Mouse (Mus musculus) MEL (cell line): ENCODE data around the gene Fam169b. TPM values are rescaled to one million over a fixed set of nuclear protein-coding genes. Genes with fewer than 3 reads are reported as not detected.

Source experiments
- DNase-seq: peaks from one replicate; pipeline ENCODE4 v3.0.0; 2011; ENCODE audit warnings: low read depth, low spot score
- H3K27ac ChIP-seq: 2 replicates; pipeline ENCODE4 v1.5.1; 2012; ENCODE audit warnings: low read depth, mild to moderate bottlenecking, control low read depth, low read length, moderate library complexity; ENCODE audit not compliant: control insufficient read depth
- H3K27me3 ChIP-seq, 2 experiments: fragments of 150-350 bp in 1 of 2; sonication (generic) in 1 of 2; 2 replicates each; pipeline ENCODE4 v1.6.1; 2012; ENCODE audit warnings: low read length in 2 of 2, mild to moderate bottlenecking in 2 of 2, improper control_type of control experiment in 1 of 2, moderate library complexity in 1 of 2; ENCODE audit not compliant: insufficient read depth in 2 of 2, control insufficient read depth in 1 of 2
- H3K36me3 ChIP-seq, 2 experiments: 2 replicates each; pipeline ENCODE4 v1.6.1; 2012 to 2014; ENCODE audit warnings: low read length in 2 of 2, improper control_type of control experiment in 1 of 2, inconsistent platforms in 1 of 2, mild to moderate bottlenecking in 1 of 2; ENCODE audit not compliant: insufficient read depth in 2 of 2, control insufficient read depth in 1 of 2
- H3K4me1 ChIP-seq, 2 experiments: fragments of 150-350 bp in 1 of 2; sonication (generic) in 1 of 2; 2 replicates each; pipeline ENCODE4 v1.6.1; 2012; ENCODE audit warnings: low read length in 2 of 2, improper control_type of control experiment in 1 of 2, mild to moderate bottlenecking in 1 of 2; ENCODE audit not compliant: insufficient read depth in 2 of 2, control insufficient read depth in 1 of 2
- H3K4me3 ChIP-seq, 2 experiments: fragments of 150-350 bp in 1 of 2; sonication (generic) in 1 of 2; 2 replicates each; pipeline ENCODE4 v1.5.1; 2012; ENCODE audit warnings: low read depth in 2 of 2, low read length in 2 of 2, mild to moderate bottlenecking in 2 of 2, moderate library complexity in 2 of 2, control low read depth in 1 of 2, improper control_type of control experiment in 1 of 2; ENCODE audit not compliant: control insufficient read depth in 1 of 2, insufficient read depth in 1 of 2
- H3K79me2 ChIP-seq: 2 replicates; pipeline ENCODE4 v1.6.1; 2012; ENCODE audit warnings: mild to moderate bottlenecking, low read length, moderate library complexity; ENCODE audit not compliant: control insufficient read depth, poor library complexity, insufficient read depth
- H3K9ac ChIP-seq: 2 replicates; pipeline ENCODE4 v1.6.1; 2012; ENCODE audit warnings: low read depth, mild to moderate bottlenecking, control low read depth, low read length, moderate library complexity; ENCODE audit not compliant: control insufficient read depth, poor library complexity, severe bottlenecking
- H3K9me3 ChIP-seq: fragments of 150-350 bp; sonication (generic); replicated peaks from 2 replicates; pipeline ENCODE4 v1.6.1; 2012; ENCODE audit warnings: mild to moderate bottlenecking, low read length, improper control_type of control experiment, moderate library complexity; ENCODE audit not compliant: insufficient read depth
- BHLHE40 ChIP-seq: IDR thresholded peaks from 2 replicates; pipeline ENCODE4 v1.6.1; 2012; ENCODE audit warnings: low read depth, mild to moderate bottlenecking, inconsistent platforms, low read length, improper control_type of control experiment, borderline replicate concordance
- CHD2 ChIP-seq: IDR thresholded peaks from 2 replicates; pipeline ENCODE4 v1.6.1; 2011; ENCODE audit warnings: low read length, improper control_type of control experiment
- EP300 ChIP-seq, 2 experiments: IDR thresholded peaks; 2 replicates each; pipeline ENCODE4 v1.6.1; 2011; ENCODE audit warnings: improper control_type of control experiment in 2 of 2, low read length in 2 of 2, low read depth in 1 of 2, mild to moderate bottlenecking in 1 of 2
- HCFC1 ChIP-seq: IDR thresholded peaks from 2 replicates; pipeline ENCODE4 v1.6.1; 2012; ENCODE audit warnings: low read depth, mild to moderate bottlenecking, inconsistent platforms, low read length, improper control_type of control experiment, moderate library complexity
- JUND ChIP-seq: IDR thresholded peaks from 2 replicates; pipeline ENCODE4 v1.6.1; 2011; ENCODE audit warnings: low read depth, mild to moderate bottlenecking, improper control_type of control experiment, low read length
- KAT2A ChIP-seq: conservative IDR thresholded peaks from 2 replicates; pipeline ENCODE4 v1.6.1; 2012; ENCODE audit warnings: low read depth, low read length, improper control_type of control experiment, inconsistent platforms
- MAX ChIP-seq: IDR thresholded peaks from 2 replicates; pipeline ENCODE4 v1.6.1; 2011; ENCODE audit warnings: low read length, improper control_type of control experiment
- MXI1 ChIP-seq: IDR thresholded peaks from 2 replicates; pipeline ENCODE4 v1.6.1; 2011; ENCODE audit warnings: mild to moderate bottlenecking, low read depth, low read length, improper control_type of control experiment
- MYC ChIP-seq: IDR thresholded peaks from 2 replicates; pipeline ENCODE4 v1.6.1; 2011; ENCODE audit warnings: low read depth, mild to moderate bottlenecking, low read length, improper control_type of control experiment, moderate library complexity
- NELFE ChIP-seq: IDR thresholded peaks from 2 replicates; pipeline ENCODE4 v1.6.1; 2011; ENCODE audit warnings: low read depth, low read length, improper control_type of control experiment
- RCOR1 ChIP-seq: IDR thresholded peaks from 2 replicates; pipeline ENCODE4 v1.6.1; 2012; ENCODE audit warnings: low read depth, mild to moderate bottlenecking, inconsistent platforms, low read length, improper control_type of control experiment
- TBP ChIP-seq: IDR thresholded peaks from 2 replicates; pipeline ENCODE4 v1.8.0; 2011; ENCODE audit warnings: low read depth, low read length, improper control_type of control experiment
- USF2 ChIP-seq, 2 experiments: IDR thresholded peaks; 2 replicates each; pipeline ENCODE4 v1.6.1; 2011 to 2012; ENCODE audit warnings: improper control_type of control experiment in 2 of 2, low read length in 2 of 2, borderline replicate concordance in 1 of 2, inconsistent platforms in 1 of 2, low read depth in 1 of 2, mild to moderate bottlenecking in 1 of 2; ENCODE audit not compliant: insufficient read depth in 1 of 2
- ZC3H11A ChIP-seq: IDR thresholded peaks from 2 replicates; pipeline ENCODE4 v1.6.1; 2012; ENCODE audit warnings: low read depth, mild to moderate bottlenecking, inconsistent platforms, low read length, improper control_type of control experiment
- ZKSCAN1 ChIP-seq: IDR thresholded peaks from 2 replicates; pipeline ENCODE4 v1.6.1; 2012; ENCODE audit warnings: low read depth, mild to moderate bottlenecking, inconsistent platforms, low read length, improper control_type of control experiment, moderate library complexity
- ZNF384 ChIP-seq: IDR thresholded peaks from 2 replicates; pipeline ENCODE4 v1.6.1; 2012; ENCODE audit warnings: low read depth, mild to moderate bottlenecking, inconsistent platforms, low read length, improper control_type of control experiment
- polyA plus RNA-seq, 2 experiments: library from polyadenylated mRNA; stranded (reverse) in 1 of 2; unstranded in 1 of 2; fragments of >175 nt in 1 of 2; fragments of >200 nt in 1 of 2; gene quantifications; 2 replicates each; pipeline versions ENCODE4 v1.2.1 to v1.2.4; 2012; ENCODE audit warnings: low replicate concordance in 2 of 2, low read depth in 1 of 2; ENCODE audit not compliant: insufficient read length in 2 of 2, insufficient read depth in 1 of 2, missing spikeins in 1 of 2
- total RNA-seq: library from RNA; depleted of rRNA; stranded (reverse); fragments of 300-350 nt; gene quantifications from 2 replicates; pipeline ENCODE4 v1.2.3, GENCODE M21; 2012

The Fam169b gene
- total and polyA plus RNA-seq, 3 experiments = not detected

DNA sequence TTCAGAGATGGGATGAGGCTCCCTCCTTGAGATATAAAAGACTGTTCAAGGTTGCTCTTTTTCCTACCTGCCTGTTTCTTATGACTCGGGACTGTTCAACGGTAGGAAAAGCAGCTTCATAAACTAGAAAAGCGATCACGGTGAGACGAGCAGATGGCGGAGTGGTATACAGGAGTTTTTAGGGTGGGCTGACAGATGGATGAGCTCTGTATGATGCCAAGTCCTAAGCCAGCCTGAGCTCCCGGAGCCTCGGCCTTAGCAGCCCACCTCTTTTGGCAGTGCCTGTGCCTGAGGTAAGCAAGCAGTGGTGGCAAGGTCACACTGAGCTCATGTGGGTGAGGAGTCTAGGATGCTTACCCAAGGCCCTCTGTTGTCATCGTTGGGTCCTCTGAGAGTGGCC is 42.8 kb upstream of the Fam169b start:
- no peak for TF ChIP-seq EP300 (IDR thresholded peaks at IDR 0.05; ENCODE audit: low read depth in 1 of 2, low read length in 2 of 2)
- no peak for TF ChIP-seq MXI1
- no peak for TF ChIP-seq HCFC1
- TF ChIP-seq JUND = no peak
- H3K4me3 ChIP-seq = no peak overlapping the region
- no peak for DNase-seq
- H3K36me3 ChIP-seq = peaks cover 0 to 13% of the 10 kb centered on the region in 2 experiments; a peak in 3 of 4 replicates
- H3K27me3 ChIP-seq = no peaks in the 10 kb centered on the region
- no peaks in the 10 kb centered on the region for H3K9me3 ChIP-seq
- H3K27ac ChIP-seq = no peak overlapping the region
- H3K9ac ChIP-seq = no peak overlapping the region
- peaks cover 2 to 14% of the 10 kb centered on the region in 2 experiments; a peak in 2 of 4 replicates for H3K4me1 ChIP-seq
- H3K79me2 ChIP-seq = no peaks in the 10 kb centered on the region

DNA sequence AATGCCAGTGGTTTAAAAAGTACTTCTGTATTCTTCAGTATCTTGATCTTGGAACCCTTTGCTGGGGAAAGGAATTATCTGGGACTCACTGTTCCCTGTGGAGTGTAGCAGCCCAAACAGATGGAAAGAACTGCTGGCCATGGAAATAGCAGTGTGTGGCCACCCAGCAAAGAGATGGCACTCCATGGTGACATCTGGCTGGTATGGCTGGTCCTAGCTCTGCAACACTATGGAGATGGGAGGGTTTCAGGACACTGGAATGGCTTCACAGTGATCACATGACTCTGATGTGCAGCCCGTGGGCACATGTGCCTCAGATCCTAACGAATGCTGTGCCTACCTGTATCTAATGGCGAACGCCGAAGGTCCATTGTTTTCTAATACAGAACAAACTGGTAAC is 41.1 kb upstream of the Fam169b start:
- Histone ChIP-seq H3K79me2 (no peaks in the 10 kb centered on the region), H3K36me3 (peaks cover 0 to 4% of the 10 kb centered on the region in 2 experiments; a peak in 2 of 4 replicates), H3K4me3 (no peak overlapping the region), H3K27me3 (no peaks in the 10 kb centered on the region), H3K9me3 (no peaks in the 10 kb centered on the region), H3K27ac (no peak overlapping the region), H3K9ac (no peak overlapping the region), H3K4me1 (peaks cover 2 to 5% of the 10 kb centered on the region in 2 experiments; a peak in 1 of 4 replicates)
- no peak for TF ChIP-seq BHLHE40
- TF ChIP-seq MYC = no peak
- no peak for TF ChIP-seq KAT2A
- no peak for TF ChIP-seq ZKSCAN1
- no peak for TF ChIP-seq TBP
- TF ChIP-seq HCFC1 = no peak
- TF ChIP-seq CHD2 = no peak
- TF ChIP-seq NELFE = no peak
- TF ChIP-seq USF2 (IDR thresholded peaks at IDR 0.05; ENCODE audit: borderline replicate concordance in 1 of 2, insufficient read depth in 1 of 2, low read depth in 1 of 2, low read length in 2 of 2) = no peak
- TF ChIP-seq ZC3H11A = no peak
- TF ChIP-seq ZNF384 = no peak
- no peak for TF ChIP-seq MAX
- no peak for TF ChIP-seq JUND
- no peak for TF ChIP-seq RCOR1
- no peak for DNase-seq
